Mouse (Mus musculus): ENCODE measurements around the gene Slc30a6.

DNA sequence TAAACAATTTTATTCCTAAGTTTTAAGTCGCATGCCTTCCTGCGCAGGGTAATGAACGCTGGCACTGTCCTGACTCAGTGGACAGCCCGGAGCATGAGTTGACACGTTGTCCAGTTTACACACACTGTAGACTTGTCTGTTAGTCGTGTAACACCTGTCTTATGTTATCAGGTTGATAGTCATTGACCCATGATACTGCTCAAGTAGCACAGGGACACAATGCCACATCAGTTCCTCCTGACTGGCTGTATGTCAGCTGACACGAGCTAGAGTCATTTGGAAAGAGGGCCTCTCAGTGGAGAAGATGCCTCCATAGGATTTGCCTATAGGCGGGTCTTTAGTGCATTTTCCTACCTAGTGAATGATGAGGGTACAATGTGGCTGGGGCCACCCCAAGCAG, 11.1 kb downstream of the Slc30a6 start:
- TF ChIP-seq POLR2A (IDR thresholded peaks at IDR 0.05; ENCODE audit: borderline replicate concordance, control insufficient read depth, low read depth, low read length) = no peak
- no peak for TF ChIP-seq CTCF (IDR thresholded peaks at IDR 0.05; ENCODE audit: control insufficient read depth, insufficient read depth, low read length)
